Mouse (Mus musculus): ENCODE measurements around the gene Prpsap2. TPM values are rescaled to one million over a fixed set of nuclear protein-coding genes. Genes with fewer than 3 reads are reported as not detected.
A peak's percentile ranks its signal among the peaks of the same experiment; 100 is the strongest.
"Not testable (repeated sequence)": the region's sequence is repeated elsewhere in the genome, so short reads cannot be mapped to it uniquely, and the experiment has no call there.

Gene Prpsap2
- polyA plus RNA-seq (2011; ENCODE audit: insufficient read depth, insufficient read length, low read depth, missing spikeins): 58.4 and 64.2 TPM in 2 replicates

DNA sequence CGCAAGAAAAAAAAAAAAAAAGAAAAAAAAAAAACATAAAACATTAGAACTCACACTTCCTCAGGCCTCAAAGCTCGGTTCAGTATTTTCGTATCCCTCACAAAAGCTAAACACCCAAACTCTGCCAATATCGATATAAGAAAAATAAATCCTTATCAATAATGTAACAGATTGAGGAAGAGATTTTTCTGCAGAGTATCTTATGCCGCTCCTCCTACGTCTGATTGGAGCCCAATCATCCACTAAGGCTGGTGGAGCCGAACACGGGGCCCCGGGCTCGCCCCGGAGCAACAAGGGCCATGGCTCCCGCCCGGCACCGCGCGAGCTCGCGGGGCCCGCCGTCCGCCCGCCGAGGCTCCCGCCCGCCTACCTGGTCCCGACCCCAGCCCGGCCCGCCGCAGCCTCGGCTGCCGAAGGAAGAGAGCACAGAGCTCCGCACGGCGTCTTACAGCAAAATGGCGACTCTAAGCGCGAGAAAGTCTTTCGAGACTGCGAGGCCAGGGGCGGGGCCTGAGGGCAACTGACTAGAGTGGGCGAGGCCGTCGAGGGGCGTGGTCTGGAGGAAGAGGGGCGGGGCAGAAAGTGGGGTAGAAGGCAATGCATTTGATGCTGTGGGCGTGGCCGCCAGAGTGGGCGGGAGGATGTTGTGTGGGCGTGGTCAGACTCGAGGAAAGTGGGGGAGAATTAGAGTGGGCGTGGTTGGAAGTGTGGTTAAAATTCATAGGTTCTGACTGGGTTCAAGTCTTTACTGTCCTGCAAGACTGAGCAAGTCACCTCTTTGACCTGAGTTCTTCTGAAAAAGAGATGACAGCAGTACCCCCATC lies at the start of gene Prpsap2:
Gene Prpsap2 (minus strand): TSS at position 505 of the 824 bp plus-strand sequence.
- Histone ChIP-seq H3K4me1 (ENCODE audit: control insufficient read depth, insufficient read depth, low read length) (no peaks in the 10 kb centered on the region), H3K27ac (ENCODE audit: insufficient read depth, low read length) (no peak within 1 kb of the TSS), H3K9ac (ENCODE audit: low read depth, poor library complexity, severe bottlenecking) (peak within 1 kb of the TSS; percentile 78), H3K36me3 (ENCODE audit: control insufficient read depth, insufficient read depth, low read length, poor library complexity, severe bottlenecking) (0 out of 2 replicates have a peak, but pooled peaks cover 2% of the 10 kb centered on the region), H3K9me3 (replicated peaks; ENCODE audit: control insufficient read depth, insufficient read depth, low read length, poor library complexity, severe bottlenecking) (no peaks in the 10 kb centered on the region), H3K4me3 (ENCODE audit: low read depth, low read length) (peak within 1 kb of the TSS; percentile 69), H3K27me3 (ENCODE audit: control insufficient read depth, insufficient read depth, low read length, poor library complexity, severe bottlenecking) (no peaks in the 10 kb centered on the region)
- TF ChIP-seq EP300 (IDR thresholded peaks at IDR 0.05; ENCODE audit: insufficient read depth, low read depth, low read length) (no peak), POLR2A (IDR thresholded peaks at IDR 0.05; ENCODE audit: insufficient read depth, low read length) (no peak), CTCF (IDR thresholded peaks at IDR 0.05; ENCODE audit: low read depth, low read length) (no peak)

DNA sequence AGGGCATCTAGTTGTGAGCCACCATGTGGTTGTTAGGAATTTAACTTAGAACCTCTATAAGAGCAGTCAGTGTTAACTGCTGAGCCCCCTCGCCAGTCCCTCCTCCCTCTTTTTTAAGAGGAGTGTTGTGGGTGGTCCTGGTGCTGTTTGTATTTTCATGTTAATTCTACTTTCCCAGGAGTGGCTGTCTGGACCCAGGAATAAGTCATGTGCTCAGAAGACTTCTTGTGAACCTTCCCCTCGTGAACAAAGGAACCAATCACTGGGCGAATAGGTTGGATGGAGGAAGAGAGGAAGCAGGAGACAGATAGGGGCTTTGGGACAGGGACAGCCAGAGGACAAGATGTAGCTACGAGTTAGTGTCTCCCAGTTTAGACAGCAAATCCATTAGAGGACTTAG lies 47.9 kb upstream of the Prpsap2 start:
- H3K9ac ChIP-seq (ENCODE audit: low read depth, poor library complexity, severe bottlenecking): no peak overlapping the region
- H3K27me3 ChIP-seq (ENCODE audit: control insufficient read depth, insufficient read depth, low read length, poor library complexity, severe bottlenecking): no peaks in the 10 kb centered on the region
- no peak overlapping the region for H3K4me3 ChIP-seq (ENCODE audit: low read depth, low read length)
- no peaks in the 10 kb centered on the region for H3K9me3 ChIP-seq (replicated peaks; ENCODE audit: control insufficient read depth, insufficient read depth, low read length, poor library complexity, severe bottlenecking)
- TF ChIP-seq POLR2A (IDR thresholded peaks at IDR 0.05; ENCODE audit: insufficient read depth, low read length): no peak
- no peak for TF ChIP-seq EP300 (IDR thresholded peaks at IDR 0.05; ENCODE audit: insufficient read depth, low read depth, low read length)
- no peak for TF ChIP-seq CTCF (IDR thresholded peaks at IDR 0.05; ENCODE audit: low read depth, low read length)
- H3K27ac ChIP-seq (ENCODE audit: insufficient read depth, low read length): no peak overlapping the region
- no peaks in the 10 kb centered on the region for H3K36me3 ChIP-seq (ENCODE audit: control insufficient read depth, insufficient read depth, low read length, poor library complexity, severe bottlenecking)
- H3K4me1 ChIP-seq (ENCODE audit: control insufficient read depth, insufficient read depth, low read length): peaks cover 3% of the 10 kb centered on the region

- no peak overlapping the region for H3K9ac ChIP-seq (ENCODE audit: low read depth, poor library complexity, severe bottlenecking)
- H3K9me3 ChIP-seq (replicated peaks; ENCODE audit: control insufficient read depth, insufficient read depth, low read length, poor library complexity, severe bottlenecking): no peaks in the 10 kb centered on the region
- no peaks in the 10 kb centered on the region for H3K36me3 ChIP-seq (ENCODE audit: control insufficient read depth, insufficient read depth, low read length, poor library complexity, severe bottlenecking)
- TF ChIP-seq CTCF (IDR thresholded peaks at IDR 0.05; ENCODE audit: low read depth, low read length): no peak
- TF ChIP-seq EP300 (IDR thresholded peaks at IDR 0.05; ENCODE audit: insufficient read depth, low read depth, low read length): no peak
- H3K27me3 ChIP-seq (ENCODE audit: control insufficient read depth, insufficient read depth, low read length, poor library complexity, severe bottlenecking): no peaks in the 10 kb centered on the region
- no peak overlapping the region for H3K27ac ChIP-seq (ENCODE audit: insufficient read depth, low read length)
- no peak overlapping the region for H3K4me3 ChIP-seq (ENCODE audit: low read depth, low read length)
- peaks cover 3% of the 10 kb centered on the region for H3K4me1 ChIP-seq (ENCODE audit: control insufficient read depth, insufficient read depth, low read length)
Observed at GRCm38 (mm10) chr11:61808551-61809117, 46.7 kb upstream of the Prpsap2 start.

GRCm38 (mm10) chr11:61793441-61793840 lies 31.6 kb upstream of the Prpsap2 start:
- no peaks in the 10 kb centered on the region for H3K27me3 ChIP-seq (ENCODE audit: control insufficient read depth, insufficient read depth, low read length, poor library complexity, severe bottlenecking)
- TF ChIP-seq EP300 (IDR thresholded peaks at IDR 0.05; ENCODE audit: insufficient read depth, low read depth, low read length): no peak
- no peak for TF ChIP-seq CTCF (IDR thresholded peaks at IDR 0.05; ENCODE audit: low read depth, low read length)
- TF ChIP-seq POLR2A (IDR thresholded peaks at IDR 0.05; ENCODE audit: insufficient read depth, low read length): no peak
- H3K27ac ChIP-seq (ENCODE audit: insufficient read depth, low read length): no peak overlapping the region
- no peak overlapping the region for H3K9ac ChIP-seq (ENCODE audit: low read depth, poor library complexity, severe bottlenecking)
- H3K9me3 ChIP-seq (replicated peaks; ENCODE audit: control insufficient read depth, insufficient read depth, low read length, poor library complexity, severe bottlenecking): no peaks in the 10 kb centered on the region
- H3K36me3 ChIP-seq (ENCODE audit: control insufficient read depth, insufficient read depth, low read length, poor library complexity, severe bottlenecking): no peaks in the 10 kb centered on the region
- H3K4me1 ChIP-seq (ENCODE audit: control insufficient read depth, insufficient read depth, low read length): no peaks in the 10 kb centered on the region
- no peak overlapping the region for H3K4me3 ChIP-seq (ENCODE audit: low read depth, low read length)

DNA sequence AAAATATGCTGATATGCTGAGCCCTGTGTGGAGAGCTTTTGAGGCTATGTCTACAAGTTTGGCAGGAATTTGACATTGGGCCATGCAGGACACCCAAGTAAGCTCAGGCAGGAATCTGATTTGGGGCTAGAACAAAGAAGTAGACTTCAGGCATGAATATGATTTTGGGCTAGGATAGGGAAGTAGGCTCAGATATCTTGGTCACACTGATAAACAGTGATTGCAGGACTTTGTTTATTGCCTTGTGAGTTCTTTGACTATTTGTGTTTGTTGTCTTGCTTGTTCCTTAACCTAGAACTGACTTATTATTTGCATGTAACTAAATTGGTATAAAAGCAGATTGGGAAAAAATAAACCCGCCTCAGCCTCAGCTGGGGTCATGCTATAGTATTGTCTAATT lies 26.7 kb upstream of the Prpsap2 start:
- H3K27ac ChIP-seq (ENCODE audit: insufficient read depth, low read length): no peak overlapping the region
- H3K27me3 ChIP-seq (ENCODE audit: control insufficient read depth, insufficient read depth, low read length, poor library complexity, severe bottlenecking): no peaks in the 10 kb centered on the region
- H3K9me3 ChIP-seq (replicated peaks; ENCODE audit: control insufficient read depth, insufficient read depth, low read length, poor library complexity, severe bottlenecking): no peaks in the 10 kb centered on the region
- no peak overlapping the region for H3K9ac ChIP-seq (ENCODE audit: low read depth, poor library complexity, severe bottlenecking)
- H3K36me3 ChIP-seq (ENCODE audit: control insufficient read depth, insufficient read depth, low read length, poor library complexity, severe bottlenecking): no peaks in the 10 kb centered on the region
- no peaks in the 10 kb centered on the region for H3K4me1 ChIP-seq (ENCODE audit: control insufficient read depth, insufficient read depth, low read length)
- H3K4me3 ChIP-seq (ENCODE audit: low read depth, low read length): no peak overlapping the region
- no peak for TF ChIP-seq EP300 (IDR thresholded peaks at IDR 0.05; ENCODE audit: insufficient read depth, low read depth, low read length)
- TF ChIP-seq POLR2A (IDR thresholded peaks at IDR 0.05; ENCODE audit: insufficient read depth, low read length): no peak
- no peak for TF ChIP-seq CTCF (IDR thresholded peaks at IDR 0.05; ENCODE audit: low read depth, low read length)

DNA sequence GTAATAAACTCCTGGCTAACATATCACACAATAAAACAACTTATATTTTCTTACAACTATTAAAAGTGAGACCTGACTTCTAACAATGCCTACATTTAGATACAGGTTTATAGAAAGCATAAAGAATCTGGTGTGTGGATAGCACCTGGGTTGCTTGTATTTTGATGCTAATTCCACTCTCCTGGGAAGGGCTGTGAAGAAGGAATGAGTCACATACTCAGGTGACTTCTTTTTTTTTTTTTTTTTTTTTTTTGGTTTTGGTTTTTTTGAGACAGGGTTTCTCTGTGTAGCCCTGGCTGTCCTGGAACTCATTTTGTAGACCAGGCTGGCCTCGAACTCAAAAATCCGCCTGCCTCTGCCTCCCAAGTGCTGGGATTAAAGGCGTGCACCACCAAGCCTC lies 20.6 kb upstream of the Prpsap2 start:
- not testable (repeated sequence) for H3K9ac ChIP-seq (ENCODE audit: low read depth, poor library complexity, severe bottlenecking); H3K9me3 ChIP-seq (replicated peaks; ENCODE audit: control insufficient read depth, insufficient read depth, low read length, poor library complexity, severe bottlenecking); H3K27ac ChIP-seq (ENCODE audit: insufficient read depth, low read length); H3K27me3 ChIP-seq (ENCODE audit: control insufficient read depth, insufficient read depth, low read length, poor library complexity, severe bottlenecking); H3K36me3 ChIP-seq (ENCODE audit: control insufficient read depth, insufficient read depth, low read length, poor library complexity, severe bottlenecking); H3K4me3 ChIP-seq (ENCODE audit: low read depth, low read length); H3K4me1 ChIP-seq (ENCODE audit: control insufficient read depth, insufficient read depth, low read length)
